In the genomic region with DNA sequence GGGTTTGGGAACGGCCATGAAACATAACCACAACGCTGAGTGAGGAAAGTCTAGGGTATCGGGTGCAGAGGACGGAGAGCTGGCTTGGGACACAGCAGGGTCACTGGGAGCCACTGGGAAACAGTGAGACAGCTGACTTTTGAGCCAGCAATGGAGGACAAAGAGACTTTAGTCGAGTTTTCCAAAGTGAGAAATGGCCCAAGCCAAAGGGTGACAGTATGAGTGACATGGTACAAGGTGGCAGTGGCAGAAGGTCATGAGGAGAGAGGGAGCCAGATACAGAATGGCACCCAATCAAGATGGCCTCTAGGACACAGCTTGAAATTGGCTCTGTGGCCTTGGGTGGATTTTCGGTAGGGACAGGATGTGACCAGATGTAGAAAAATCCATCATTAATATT, we compare ENCODE assay signal across 23 mouse cellular contexts.
"Had no signal": no experiment of that assay in that cellular context is flagged by ENCODE, and none has a peak within 500 bp of the region (broad histone marks: within the 10 kb centered on the region; RNA-seq: fewer than 3 reads in every experiment).

No protein-coding gene starts in this region.

- H3K36me3 ChIP-seq: heart, embryonic 13.5 days; heart, embryonic 15.5 days; hindbrain, embryonic 10.5 days; hindbrain, embryonic 12.5 days; intestine, embryonic 15.5 days; limb, embryonic 13.5 days; liver, embryonic 12.5 days had no signal

- H3K4me2 ChIP-seq: heart, embryonic 11.5 days; heart, embryonic 13.5 days; heart, embryonic 15.5 days; hindbrain, embryonic 12.5 days; hindbrain, embryonic 14.5 days; intestine, embryonic 15.5 days; limb, embryonic 13.5 days; liver, embryonic 12.5 days had no signal

- H3K27ac ChIP-seq: heart, adult 2 months; heart, embryonic 13.5 days; heart, embryonic 15.5 days; hindbrain, embryonic 10.5 days; hindbrain, embryonic 12.5 days; hindbrain, embryonic 14.5 days; intestine, embryonic 15.5 days; liver, embryonic 12.5 days; liver, embryonic 14.5 days had no signal

- H3K9ac ChIP-seq: heart, embryonic 13.5 days; heart, embryonic 15.5 days; hindbrain, embryonic 12.5 days; hindbrain, embryonic 14.5 days; intestine, embryonic 15.5 days; limb, embryonic 13.5 days; liver, embryonic 12.5 days; liver, embryonic 14.5 days had no signal

- H3K27me3 ChIP-seq: heart, embryonic 13.5 days; heart, embryonic 15.5 days; hindbrain, embryonic 12.5 days; intestine, embryonic 15.5 days; limb, embryonic 13.5 days; liver, embryonic 12.5 days had no signal

- H3K4me3 ChIP-seq: heart, adult 2 months; heart, embryonic 13.5 days; heart, embryonic 15.5 days; hindbrain, embryonic 10.5 days; hindbrain, embryonic 12.5 days; intestine, embryonic 15.5 days; layer of hippocampus, adult 2 months; left cerebral cortex, adult 2 months; limb, embryonic 13.5 days; liver, embryonic 12.5 days had no signal

- DNase-seq: gastrocnemius, postnatal 25 days; heart, adult 2 months; heart, postnatal 14 days; heart, postnatal 36 days; kidney, adult 18-20 months; kidney, adult 8-10 months; kidney, postnatal 10 days; kidney, postnatal 25 days; kidney, postnatal 4 days had no signal

- H3K9me3 ChIP-seq: heart, embryonic 13.5 days; heart, embryonic 15.5 days; hindbrain, embryonic 10.5 days; hindbrain, embryonic 12.5 days; intestine, embryonic 15.5 days; limb, embryonic 13.5 days; liver, embryonic 12.5 days had no signal

- ATAC-seq: inflammation-experienced regulatory T-cells, adult 6 months; intestine, embryonic 15.5 days; intestine, postnatal 0 days had no signal
